Mouse (Mus musculus) limb, embryonic 12.5 days (tissue): ENCODE results near the gene Olfr263. TPM values are rescaled to one million over a fixed set of nuclear protein-coding genes. Genes with fewer than 3 reads are reported as not detected.

Experiments
- ATAC-seq: fragments of 200-750 bp; cut with Nextera tagmentation; 2 replicates; pipeline ENCODE4 v1.8.0; 2017; ENCODE audit warnings: low read depth, moderate TSS enrichment; ENCODE audit not compliant: insufficient number of reproducible peaks, insufficient read depth, low FRiP score, low TSS enrichment
- H3K27ac ChIP-seq: fragments of 300-500 bp; sonication (generic); 2 replicates; pipeline ENCODE4 v1.5.1; 2016; ENCODE audit warnings: mild to moderate bottlenecking, moderate library complexity
- H3K27me3 ChIP-seq: fragments of 300-500 bp; sonication (generic); 2 replicates; pipeline ENCODE4 v1.6.1; 2016; ENCODE audit warnings: mild to moderate bottlenecking, moderate library complexity
- H3K36me3 ChIP-seq: fragments of 300-500 bp; sonication (generic); 2 replicates; pipeline ENCODE4 v1.6.1; 2016; ENCODE audit warnings: mild to moderate bottlenecking, moderate library complexity
- H3K4me1 ChIP-seq: fragments of 300-500 bp; sonication (generic); replicated peaks from 2 replicates; pipeline ENCODE4 v1.6.1; 2016
- H3K4me2 ChIP-seq: fragments of 300-500 bp; sonication (generic); 2 replicates; pipeline ENCODE4 v1.6.1; 2016; ENCODE audit warnings: mild to moderate bottlenecking, moderate library complexity
- H3K4me3 ChIP-seq: fragments of 300-500 bp; sonication (generic); replicated peaks from 2 replicates; pipeline ENCODE4 v1.5.1; 2016; ENCODE audit warnings: mild to moderate bottlenecking
- H3K9ac ChIP-seq: fragments of 300-500 bp; sonication (generic); replicated peaks from 2 replicates; pipeline ENCODE4 v1.6.1; 2016; ENCODE audit warnings: mild to moderate bottlenecking, moderate library complexity
- H3K9me3 ChIP-seq: fragments of 300-500 bp; sonication (generic); 2 replicates; pipeline ENCODE4 v1.6.1; 2016; ENCODE audit warnings: mild to moderate bottlenecking, moderate library complexity
- WGBS: fragments of 180-500 bp; shearing (Covaris S2); methylation state at CpG from one replicate; pipeline ENCODE4 v1.1.7; 2016; 5-methylcytosine and 5-hydroxymethylcytosine counted together
- polyA plus RNA-seq: library from polyadenylated mRNA; unstranded; fragments of >200 nt; fragmentation: Nextera tagmentation; extraction: Ambion mirVana; gene quantifications from 2 replicates; pipeline ENCODE4 v1.2.1, GENCODE M21; 2016

Gene Olfr263
- polyA plus RNA-seq, 1 experiment from 2014 or later, result not detected

GRCm38 (mm10) chr13:21170431-21171155 lies 41.2 kb downstream of the Olfr263 start:
- H3K27me3 ChIP-seq, result peaks cover 1% of the 10 kb centered on the region; the same call in 1 of the 2 replicates
- ATAC-seq, result no peak
- peaks cover 6% of the 10 kb centered on the region for H3K4me1 ChIP-seq
- WGBS, result 37% methylated on average over 17 of the region's 17 CpGs
- no peak overlapping the region for H3K9ac ChIP-seq
- H3K9me3 ChIP-seq, result no peaks in the 10 kb centered on the region
- peak overlapping the region; percentile 87 for H3K4me2 ChIP-seq
- peak overlapping the region; percentile 54 for H3K4me3 ChIP-seq
- H3K27ac ChIP-seq, result peak overlapping the region; percentile 1; the same call in 1 of the 2 replicates
- H3K36me3 ChIP-seq, result no peaks in the 10 kb centered on the region

GRCm38 (mm10) chr13:21171156-21171530 lies 41.7 kb downstream of the Olfr263 start:
- H3K4me1 ChIP-seq, result peaks cover 6% of the 10 kb centered on the region
- peak overlapping the region; percentile 87 for H3K4me2 ChIP-seq
- no peaks in the 10 kb centered on the region for H3K9me3 ChIP-seq
- no peak for ATAC-seq
- H3K4me3 ChIP-seq, result peak overlapping the region; percentile 48
- no peak overlapping the region for H3K9ac ChIP-seq
- H3K36me3 ChIP-seq, result no peaks in the 10 kb centered on the region
- 6% methylated on average over 15 of the region's 15 CpGs for WGBS
- H3K27me3 ChIP-seq, result no peaks in the 10 kb centered on the region
- H3K27ac ChIP-seq, result peak overlapping the region; percentile 1; the same call in 1 of the 2 replicates

GRCm38 (mm10) chr13:21171600-21172150 lies 42.2 kb downstream of the Olfr263 start:
- under 1% methylated on average over 12 of the region's 12 CpGs for WGBS
- peak overlapping the region; percentile 48 for H3K4me3 ChIP-seq
- no peaks in the 10 kb centered on the region for H3K36me3 ChIP-seq
- no peak overlapping the region for H3K27ac ChIP-seq
- no peaks in the 10 kb centered on the region for H3K27me3 ChIP-seq
- peak overlapping the region; percentile 87 for H3K4me2 ChIP-seq
- no peak for ATAC-seq
- H3K9me3 ChIP-seq, result no peaks in the 10 kb centered on the region
- H3K4me1 ChIP-seq, result peaks cover 6% of the 10 kb centered on the region
- 0 out of 2 replicates have a peak overlapping the region, but pooled peaks have one; percentile 40 for H3K9ac ChIP-seq

GRCm38 (mm10) chr13:21172241-21173027 lies 43.0 kb downstream of the Olfr263 start:
- Histone ChIP-seq H3K9ac (no peak overlapping the region), H3K4me3 (peak overlapping the region; percentile 48), H3K4me2 (peak overlapping the region; percentile 87), H3K9me3 (no peaks in the 10 kb centered on the region), H3K27me3 (no peaks in the 10 kb centered on the region), H3K27ac (peak overlapping the region; percentile 58), H3K4me1 (peaks cover 6% of the 10 kb centered on the region), H3K36me3 (no peaks in the 10 kb centered on the region)
- ATAC-seq, result peak; percentile 49; the same call in 1 of the 2 replicates
- 1% methylated on average over 16 of the region's 16 CpGs for WGBS

GRCm38 (mm10) chr13:21173072-21173471 lies 43.6 kb downstream of the Olfr263 start:
- H3K9me3 ChIP-seq, result no peaks in the 10 kb centered on the region
- WGBS, result under 1% methylated on average over 11 of the region's 11 CpGs
- H3K4me2 ChIP-seq, result peak overlapping the region; percentile 87
- ATAC-seq, result peak; percentile 22; the same call in 1 of the 2 replicates
- H3K27ac ChIP-seq, result peak overlapping the region; percentile 58
- peak overlapping the region; percentile 48 for H3K4me3 ChIP-seq
- peak overlapping the region; percentile 1; the same call in 1 of the 2 replicates for H3K9ac ChIP-seq
- H3K4me1 ChIP-seq, result peaks cover 6% of the 10 kb centered on the region
- H3K36me3 ChIP-seq, result no peaks in the 10 kb centered on the region
- H3K27me3 ChIP-seq, result no peaks in the 10 kb centered on the region

GRCm38 (mm10) chr13:21176733-21177132 lies 47.3 kb downstream of the Olfr263 start:
- peaks cover under 1% of the 10 kb centered on the region; the same call in 1 of the 2 replicates for H3K36me3 ChIP-seq
- no peak overlapping the region for H3K4me2 ChIP-seq
- no peak for ATAC-seq
- peaks cover 14% of the 10 kb centered on the region for H3K4me1 ChIP-seq
- H3K27ac ChIP-seq, result no peak overlapping the region
- H3K9me3 ChIP-seq, result no peaks in the 10 kb centered on the region
- WGBS, result 80% methylated on average over 11 of the region's 11 CpGs
- H3K9ac ChIP-seq, result no peak overlapping the region
- no peaks in the 10 kb centered on the region for H3K27me3 ChIP-seq
- H3K4me3 ChIP-seq, result no peak overlapping the region

- no peak overlapping the region for H3K9ac ChIP-seq
- H3K27ac ChIP-seq, result no peak overlapping the region
- no peak overlapping the region for H3K4me3 ChIP-seq
- no peaks in the 10 kb centered on the region for H3K27me3 ChIP-seq
- no peak for ATAC-seq
- H3K9me3 ChIP-seq, result no peaks in the 10 kb centered on the region
- H3K4me2 ChIP-seq, result no peak overlapping the region
- peaks cover 10% of the 10 kb centered on the region for H3K36me3 ChIP-seq
- peaks cover 23% of the 10 kb centered on the region for H3K4me1 ChIP-seq
- WGBS, result 74% methylated on average over 5 of the region's 5 CpGs
Measured at GRCm38 (mm10) chr13:21177657-21178056, 48.2 kb downstream of the Olfr263 start.

- no peaks in the 10 kb centered on the region for H3K27me3 ChIP-seq
- H3K27ac ChIP-seq, result no peak overlapping the region
- H3K4me1 ChIP-seq, result peaks cover 27% of the 10 kb centered on the region
- no peak for ATAC-seq
- H3K4me2 ChIP-seq, result peak overlapping the region; percentile 90; the same call in 1 of the 2 replicates
- 83% methylated on average over 5 of the region's 5 CpGs for WGBS
- H3K9me3 ChIP-seq, result no peaks in the 10 kb centered on the region
- no peak overlapping the region for H3K4me3 ChIP-seq
- H3K36me3 ChIP-seq, result peaks cover 17% of the 10 kb centered on the region
- H3K9ac ChIP-seq, result no peak overlapping the region
Measured at GRCm38 (mm10) chr13:21178364-21178763, 48.9 kb downstream of the Olfr263 start.

- under 1% methylated on average over 15 of the region's 15 CpGs for WGBS
- ATAC-seq, result peak; percentile 70
Measured at GRCm38 (mm10) chr13:21179367-21179723, 49.9 kb downstream of the Olfr263 start, which contains the start of gene Trim27. TSS of gene Trim27 (plus strand) at chr13:21179445.

GRCm38 (mm10) chr13:21179724-21180550 lies 50.5 kb downstream of the Olfr263 start:
- H3K4me3 ChIP-seq, result peak overlapping the region; percentile 98
- peaks cover 33% of the 10 kb centered on the region for H3K36me3 ChIP-seq
- H3K9me3 ChIP-seq, result no peaks in the 10 kb centered on the region
- no peaks in the 10 kb centered on the region for H3K27me3 ChIP-seq
- WGBS, result under 1% methylated on average over 80 of the region's 80 CpGs
- H3K9ac ChIP-seq, result peak overlapping the region; percentile 95
- peak overlapping the region; percentile 90 for H3K4me2 ChIP-seq
- H3K27ac ChIP-seq, result peak overlapping the region; percentile 97
- peak; percentile 95 for ATAC-seq
- H3K4me1 ChIP-seq, result peaks cover 30% of the 10 kb centered on the region

More at GRCm38 (mm10) chr13:21179367-21179723, 49.9 kb downstream of the Olfr263 start, which contains the start of gene Trim27:
- H3K4me1 ChIP-seq, result peaks cover 30% of the 10 kb centered on the region
- H3K36me3 ChIP-seq, result peaks cover 27% of the 10 kb centered on the region
- peak within 1 kb of the TSS; percentile 97 for H3K27ac ChIP-seq
- no peaks in the 10 kb centered on the region for H3K9me3 ChIP-seq
- H3K4me3 ChIP-seq, result peak within 1 kb of the TSS; percentile 98
- H3K9ac ChIP-seq, result peak within 1 kb of the TSS; percentile 95
- no peaks in the 10 kb centered on the region for H3K27me3 ChIP-seq
- H3K4me2 ChIP-seq, result peak within 1 kb of the TSS; percentile 90
